Mouse (Mus musculus) kidney, adult 8-10 months (tissue): ENCODE results near the gene Trappc4.
"Not testable (repeated sequence)": the region's sequence is repeated elsewhere in the genome, so short reads cannot be mapped to it uniquely, and the experiment has no call there.

Source experiments
- DNase-seq, 2 experiments: peaks; one replicate each; pipeline ENCODE4 v3.0.0; 2022

Trappc4 gene

GRCm38 (mm10) chr9:44407752-44408097, 325 bp upstream of the Trappc4 start:
- no peak for DNase-seq

- no peak for DNase-seq
Observed at GRCm38 (mm10) chr9:44405011-44405410, 2.4 kb downstream of the Trappc4 start.

GRCm38 (mm10) chr9:44401081-44401480, 6.3 kb downstream of the Trappc4 start:
- DNase-seq: peak; percentile 87 to 91

- peak in 1 of 2 experiments; percentile 67 for DNase-seq
Observed at GRCm38 (mm10) chr9:44399795-44400114, 7.6 kb downstream of the Trappc4 start.

- DNase-seq: no peak
Observed at GRCm38 (mm10) chr9:44399114-44399794, 8.1 kb downstream of the Trappc4 start.

GRCm38 (mm10) chr9:44398551-44398950, 8.8 kb downstream of the Trappc4 start:
- DNase-seq: no peak

- peak; percentile 86 to 93 for DNase-seq
Observed at GRCm38 (mm10) chr9:44398087-44398486, 9.3 kb downstream of the Trappc4 start.

- DNase-seq: peak; percentile 98 to 99
Observed at GRCm38 (mm10) chr9:44396684-44397411, 10.6 kb downstream of the Trappc4 start, which contains the start of gene Slc37a4. Gene Slc37a4, plus strand, starts transcription at chr9:44396852.

GRCm38 (mm10) chr9:44391466-44391865, 15.9 kb downstream of the Trappc4 start:
- peak in 1 of 2 experiments; percentile 81 for DNase-seq

GRCm38 (mm10) chr9:44389273-44389672, 18.1 kb downstream of the Trappc4 start:
- peak in 1 of 2 experiments; percentile 67 for DNase-seq

GRCm38 (mm10) chr9:44387221-44387620, 20.2 kb downstream of the Trappc4 start:
- peak in 1 of 2 experiments; percentile 66 for DNase-seq

GRCm38 (mm10) chr9:44384596-44384995, 22.8 kb downstream of the Trappc4 start:
- no peak for DNase-seq

GRCm38 (mm10) chr9:44379862-44380261, 27.5 kb downstream of the Trappc4 start:
- no peak for DNase-seq

GRCm38 (mm10) chr9:44379054-44379834, 28.2 kb downstream of the Trappc4 start, which contains the start of gene Hyou1:
Gene Hyou1, plus strand, starts transcription at chr9:44379490.
- peak; percentile 98 to 99 for DNase-seq

GRCm38 (mm10) chr9:44378153-44378730, 29.2 kb downstream of the Trappc4 start:
- no peak for DNase-seq

- not testable (repeated sequence) for DNase-seq
Observed at GRCm38 (mm10) chr9:44377335-44377734, 30.1 kb downstream of the Trappc4 start.

- DNase-seq: no peak
Observed at GRCm38 (mm10) chr9:44376141-44376540, 31.3 kb downstream of the Trappc4 start.

- DNase-seq: no peak
Observed at GRCm38 (mm10) chr9:44373386-44373785, 34.0 kb downstream of the Trappc4 start.

- peak in 1 of 2 experiments; percentile 61 for DNase-seq
Observed at GRCm38 (mm10) chr9:44364480-44364879, 42.9 kb downstream of the Trappc4 start.

GRCm38 (mm10) chr9:44361931-44362330, 45.5 kb downstream of the Trappc4 start:
- DNase-seq: not testable (repeated sequence)

GRCm38 (mm10) chr9:44361190-44361917, 46.0 kb downstream of the Trappc4 start, which contains the start of gene Vps11:
Gene Vps11, minus strand, starts transcription at chr9:44361670.
- DNase-seq: peak; percentile 95 to 96

- DNase-seq: no peak
Observed at GRCm38 (mm10) chr9:44357207-44357606, 50.2 kb downstream of the Trappc4 start.
